Mouse (Mus musculus): ENCODE data around the gene Dpm2. TPM values are rescaled to one million over a fixed set of nuclear protein-coding genes. Genes with fewer than 3 reads are reported as not detected.

Dpm2 gene
- polyA plus RNA-seq, 1 experiment: 35.1 TPM

- TF ChIP-seq EP300 (IDR thresholded peaks at IDR 0.05; ENCODE audit: insufficient read depth, low read depth, low read length) (no peak), POLR2A (IDR thresholded peaks at IDR 0.05; ENCODE audit: insufficient read depth, low read length) (no peak), CTCF (IDR thresholded peaks at IDR 0.05; ENCODE audit: low read depth, low read length) (no peak)
- H3K27ac ChIP-seq (ENCODE audit: insufficient read depth, low read length): no peak overlapping the region
- H3K36me3 ChIP-seq (ENCODE audit: control insufficient read depth, insufficient read depth, low read length, poor library complexity, severe bottlenecking): no peaks in the 10 kb centered on the region
These were observed 19.6 kb downstream of the Dpm2 start for GRCm38 (mm10) chr2:32590224-32590623.

GRCm38 (mm10) chr2:32591249-32591648, 20.6 kb downstream of the Dpm2 start:
- H3K27ac ChIP-seq (ENCODE audit: insufficient read depth, low read length): no peak overlapping the region
- peaks cover 1% of the 10 kb centered on the region for H3K4me1 ChIP-seq (ENCODE audit: control insufficient read depth, insufficient read depth, low read length)
- no peaks in the 10 kb centered on the region for H3K27me3 ChIP-seq (ENCODE audit: control insufficient read depth, insufficient read depth, low read length, poor library complexity, severe bottlenecking)
- H3K9ac ChIP-seq (ENCODE audit: low read depth, poor library complexity, severe bottlenecking): no peak overlapping the region
- H3K36me3 ChIP-seq (ENCODE audit: control insufficient read depth, insufficient read depth, low read length, poor library complexity, severe bottlenecking): no peaks in the 10 kb centered on the region
- TF ChIP-seq POLR2A (IDR thresholded peaks at IDR 0.05; ENCODE audit: insufficient read depth, low read length): no peak
- no peak overlapping the region for H3K4me3 ChIP-seq (ENCODE audit: low read depth, low read length)
- H3K9me3 ChIP-seq (replicated peaks; ENCODE audit: control insufficient read depth, insufficient read depth, low read length, poor library complexity, severe bottlenecking): no peaks in the 10 kb centered on the region

More at GRCm38 (mm10) chr2:32590224-32590623, 19.6 kb downstream of the Dpm2 start:
- peaks cover 2% of the 10 kb centered on the region for H3K4me1 ChIP-seq (ENCODE audit: control insufficient read depth, insufficient read depth, low read length)
- H3K27me3 ChIP-seq (ENCODE audit: control insufficient read depth, insufficient read depth, low read length, poor library complexity, severe bottlenecking): no peaks in the 10 kb centered on the region
- H3K9me3 ChIP-seq (replicated peaks; ENCODE audit: control insufficient read depth, insufficient read depth, low read length, poor library complexity, severe bottlenecking): no peaks in the 10 kb centered on the region
- no peak overlapping the region for H3K4me3 ChIP-seq (ENCODE audit: low read depth, low read length)
- H3K9ac ChIP-seq (ENCODE audit: low read depth, poor library complexity, severe bottlenecking): no peak overlapping the region

GRCm38 (mm10) chr2:32596725-32597124, 26.1 kb downstream of the Dpm2 start:
- H3K9me3 ChIP-seq (replicated peaks; ENCODE audit: control insufficient read depth, insufficient read depth, low read length, poor library complexity, severe bottlenecking): no peaks in the 10 kb centered on the region
- TF ChIP-seq EP300 (IDR thresholded peaks at IDR 0.05; ENCODE audit: insufficient read depth, low read depth, low read length) (no peak), CTCF (IDR thresholded peaks at IDR 0.05; ENCODE audit: low read depth, low read length) (no peak), POLR2A (IDR thresholded peaks at IDR 0.05; ENCODE audit: insufficient read depth, low read length) (no peak)
- H3K9ac ChIP-seq (ENCODE audit: low read depth, poor library complexity, severe bottlenecking): no peak overlapping the region
- H3K36me3 ChIP-seq (ENCODE audit: control insufficient read depth, insufficient read depth, low read length, poor library complexity, severe bottlenecking): no peaks in the 10 kb centered on the region
- H3K27ac ChIP-seq (ENCODE audit: insufficient read depth, low read length): no peak overlapping the region
- peaks cover 2% of the 10 kb centered on the region for H3K4me1 ChIP-seq (ENCODE audit: control insufficient read depth, insufficient read depth, low read length)
- no peak overlapping the region for H3K4me3 ChIP-seq (ENCODE audit: low read depth, low read length)
- no peaks in the 10 kb centered on the region for H3K27me3 ChIP-seq (ENCODE audit: control insufficient read depth, insufficient read depth, low read length, poor library complexity, severe bottlenecking)

- Histone ChIP-seq H3K27me3 (ENCODE audit: control insufficient read depth, insufficient read depth, low read length, poor library complexity, severe bottlenecking) (no peaks in the 10 kb centered on the region), H3K4me3 (ENCODE audit: low read depth, low read length) (no peak overlapping the region), H3K9me3 (replicated peaks; ENCODE audit: control insufficient read depth, insufficient read depth, low read length, poor library complexity, severe bottlenecking) (no peaks in the 10 kb centered on the region), H3K9ac (ENCODE audit: low read depth, poor library complexity, severe bottlenecking) (no peak overlapping the region), H3K36me3 (ENCODE audit: control insufficient read depth, insufficient read depth, low read length, poor library complexity, severe bottlenecking) (no peaks in the 10 kb centered on the region), H3K4me1 (ENCODE audit: control insufficient read depth, insufficient read depth, low read length) (peaks cover 2% of the 10 kb centered on the region), H3K27ac (ENCODE audit: insufficient read depth, low read length) (no peak overlapping the region)
- no peak for TF ChIP-seq EP300 (IDR thresholded peaks at IDR 0.05; ENCODE audit: insufficient read depth, low read depth, low read length)
- TF ChIP-seq CTCF (IDR thresholded peaks at IDR 0.05; ENCODE audit: low read depth, low read length): no peak
- no peak for TF ChIP-seq POLR2A (IDR thresholded peaks at IDR 0.05; ENCODE audit: insufficient read depth, low read length)
These were observed 26.6 kb downstream of the Dpm2 start for GRCm38 (mm10) chr2:32597248-32597647.

- Histone ChIP-seq H3K4me3 (ENCODE audit: low read depth, low read length) (no peak overlapping the region), H3K27me3 (ENCODE audit: control insufficient read depth, insufficient read depth, low read length, poor library complexity, severe bottlenecking) (no peaks in the 10 kb centered on the region), H3K9me3 (replicated peaks; ENCODE audit: control insufficient read depth, insufficient read depth, low read length, poor library complexity, severe bottlenecking) (no peaks in the 10 kb centered on the region), H3K4me1 (ENCODE audit: control insufficient read depth, insufficient read depth, low read length) (peaks cover 2% of the 10 kb centered on the region), H3K36me3 (ENCODE audit: control insufficient read depth, insufficient read depth, low read length, poor library complexity, severe bottlenecking) (no peaks in the 10 kb centered on the region), H3K27ac (ENCODE audit: insufficient read depth, low read length) (no peak overlapping the region), H3K9ac (ENCODE audit: low read depth, poor library complexity, severe bottlenecking) (no peak overlapping the region)
- no peak for TF ChIP-seq POLR2A (IDR thresholded peaks at IDR 0.05; ENCODE audit: insufficient read depth, low read length)
- TF ChIP-seq CTCF (IDR thresholded peaks at IDR 0.05; ENCODE audit: low read depth, low read length): no peak
- no peak for TF ChIP-seq EP300 (IDR thresholded peaks at IDR 0.05; ENCODE audit: insufficient read depth, low read depth, low read length)
These were observed 27.0 kb downstream of the Dpm2 start for GRCm38 (mm10) chr2:32597699-32598098.

- no peak for TF ChIP-seq POLR2A (IDR thresholded peaks at IDR 0.05; ENCODE audit: insufficient read depth, low read length)
- no peak for TF ChIP-seq EP300 (IDR thresholded peaks at IDR 0.05; ENCODE audit: insufficient read depth, low read depth, low read length)
- no peak for TF ChIP-seq CTCF (IDR thresholded peaks at IDR 0.05; ENCODE audit: low read depth, low read length)
- H3K27ac ChIP-seq (ENCODE audit: insufficient read depth, low read length): no peak overlapping the region
- H3K36me3 ChIP-seq (ENCODE audit: control insufficient read depth, insufficient read depth, low read length, poor library complexity, severe bottlenecking): no peaks in the 10 kb centered on the region
These were observed 27.8 kb downstream of the Dpm2 start for GRCm38 (mm10) chr2:32598506-32598905.

More at GRCm38 (mm10) chr2:32598506-32598905, 27.8 kb downstream of the Dpm2 start:
- no peaks in the 10 kb centered on the region for H3K9me3 ChIP-seq (replicated peaks; ENCODE audit: control insufficient read depth, insufficient read depth, low read length, poor library complexity, severe bottlenecking)
- no peak overlapping the region for H3K4me3 ChIP-seq (ENCODE audit: low read depth, low read length)
- no peaks in the 10 kb centered on the region for H3K27me3 ChIP-seq (ENCODE audit: control insufficient read depth, insufficient read depth, low read length, poor library complexity, severe bottlenecking)
- peaks cover 2% of the 10 kb centered on the region for H3K4me1 ChIP-seq (ENCODE audit: control insufficient read depth, insufficient read depth, low read length)
- no peak overlapping the region for H3K9ac ChIP-seq (ENCODE audit: low read depth, poor library complexity, severe bottlenecking)

Data from ES-Bruce4 (cell line).